Mouse (Mus musculus): Measurements from ENCODE around the gene Bricd5. TPM values are rescaled to one million over a fixed set of nuclear protein-coding genes. Genes with fewer than 3 reads are reported as not detected.

Bricd5 gene
- polyA plus RNA-seq, 1 experiment from 2014 or later: 0.44 TPM

DNA sequence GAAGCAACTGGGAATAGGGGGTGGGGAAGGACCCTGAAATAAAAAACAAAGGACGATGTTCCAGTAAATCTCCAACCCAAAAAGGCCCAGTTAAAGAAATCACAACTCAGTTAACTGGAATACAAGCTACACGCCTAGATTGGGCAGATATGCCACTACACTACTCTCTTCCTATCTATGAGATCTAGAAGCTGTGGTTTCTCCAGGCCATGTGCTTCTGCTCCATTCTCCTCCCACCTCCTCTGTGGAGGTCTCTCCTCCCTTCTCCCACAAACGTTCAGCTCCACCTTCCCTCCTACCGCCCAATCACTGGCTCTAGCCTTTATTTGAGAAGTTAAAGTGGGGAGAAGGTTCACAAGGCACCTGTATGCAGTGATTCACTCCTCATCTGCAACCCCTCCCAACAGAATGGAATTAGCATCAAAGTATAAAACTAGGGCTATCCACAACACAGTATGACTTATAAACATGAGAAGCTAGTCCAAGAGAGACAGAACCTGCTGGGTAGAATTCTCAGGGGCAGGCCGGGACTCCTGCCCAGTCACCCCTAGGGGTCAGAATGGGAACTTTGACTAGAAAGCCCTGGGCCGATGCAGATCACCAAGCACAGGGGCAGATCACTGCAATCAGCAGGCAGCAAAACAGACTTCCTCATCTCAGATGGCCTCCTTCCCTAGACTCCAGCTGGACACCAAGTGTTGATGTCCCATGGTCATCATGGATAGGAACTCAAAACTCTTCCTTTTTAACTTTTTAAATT is 10.1 kb upstream of the Bricd5 start:
- no peaks in the 10 kb centered on the region for H3K4me1 ChIP-seq
- no peak overlapping the region for H3K4me2 ChIP-seq (replicated peaks)
- no peaks in the 10 kb centered on the region for H3K27me3 ChIP-seq
- no peak for ATAC-seq (ENCODE audit: insufficient number of reproducible peaks, low FRiP score, low TSS enrichment, low read depth)
- no peak overlapping the region for H3K9ac ChIP-seq
- H3K36me3 ChIP-seq: no peaks in the 10 kb centered on the region
- 52% methylated on average over 6 of the region's 6 CpGs for WGBS
- no peaks in the 10 kb centered on the region for H3K9me3 ChIP-seq (replicated peaks)
- no peak overlapping the region for H3K4me3 ChIP-seq (replicated peaks)
- H3K27ac ChIP-seq (replicated peaks): no peak overlapping the region

- H3K4me2 ChIP-seq (replicated peaks): no peak overlapping the region
- no peak for ATAC-seq (ENCODE audit: insufficient number of reproducible peaks, low FRiP score, low TSS enrichment, low read depth)
Measured at GRCm38 (mm10) chr17:24468636-24469246, 4.9 kb upstream of the Bricd5 start.

DNA sequence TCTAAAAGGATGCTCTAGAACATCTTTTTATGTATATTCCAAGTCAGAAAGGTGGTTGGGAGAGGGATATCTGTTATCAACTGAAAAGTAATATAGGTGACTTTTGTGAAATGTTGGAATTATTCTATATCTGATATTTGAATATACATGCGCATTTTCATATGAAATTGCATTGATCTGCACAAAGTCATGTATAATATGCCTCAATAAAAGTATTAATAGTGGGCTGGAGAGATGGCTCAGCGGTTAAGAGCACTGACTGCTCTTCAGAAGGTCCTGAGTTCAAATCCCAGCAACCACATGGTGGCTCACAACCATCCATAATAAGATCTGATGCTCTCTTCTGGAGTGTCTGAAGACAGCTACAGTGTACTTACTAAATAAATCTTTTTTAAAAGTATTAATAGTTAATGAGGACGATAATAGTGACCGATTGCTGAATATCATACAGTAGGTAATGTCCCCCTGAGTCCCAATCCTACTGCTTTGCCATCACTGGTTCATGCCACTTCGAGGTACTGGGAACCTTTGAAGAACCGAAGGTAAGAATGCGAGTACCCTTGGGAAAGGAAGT is 4.3 kb upstream of the Bricd5 start:
- Histone ChIP-seq H3K9me3 (replicated peaks) (no peaks in the 10 kb centered on the region), H3K4me2 (replicated peaks) (peak overlapping the region; percentile 96), H3K9ac (peak overlapping the region; percentile 43), H3K4me1 (peaks cover 25% of the 10 kb centered on the region), H3K27me3 (no peaks in the 10 kb centered on the region), H3K27ac (replicated peaks) (peak overlapping the region; percentile 82), H3K4me3 (replicated peaks) (peak overlapping the region; percentile 84), H3K36me3 (peaks cover 9% of the 10 kb centered on the region)
- 18% methylated on average over 7 of the region's 7 CpGs for WGBS
- ATAC-seq (ENCODE audit: insufficient number of reproducible peaks, low FRiP score, low TSS enrichment, low read depth): no peak

More at GRCm38 (mm10) chr17:24468636-24469246, 4.9 kb upstream of the Bricd5 start:
- H3K9ac ChIP-seq: no peak overlapping the region
- peaks cover 3% of the 10 kb centered on the region; the same call in 1 of the 2 replicates for H3K36me3 ChIP-seq
- no peaks in the 10 kb centered on the region for H3K27me3 ChIP-seq
- no peaks in the 10 kb centered on the region for H3K9me3 ChIP-seq (replicated peaks)
- peaks cover 25% of the 10 kb centered on the region for H3K4me1 ChIP-seq
- no peak overlapping the region for H3K4me3 ChIP-seq (replicated peaks)
- WGBS: 95% methylated on average over 5 of the region's 5 CpGs
- H3K27ac ChIP-seq (replicated peaks): no peak overlapping the region

- Histone ChIP-seq H3K27ac (replicated peaks) (peak within 1 kb of the TSS; percentile 82), H3K4me1 (peaks cover 25% of the 10 kb centered on the region), H3K27me3 (no peaks in the 10 kb centered on the region), H3K4me3 (replicated peaks) (peak within 1 kb of the TSS; percentile 84), H3K9ac (peak within 1 kb of the TSS; percentile 75), H3K36me3 (peaks cover 15% of the 10 kb centered on the region), H3K4me2 (replicated peaks) (peak within 1 kb of the TSS; percentile 96), H3K9me3 (replicated peaks) (no peaks in the 10 kb centered on the region)
- WGBS: 1% methylated on average over 67 of the region's 75 CpGs
- ATAC-seq (ENCODE audit: insufficient number of reproducible peaks, low FRiP score, low TSS enrichment, low read depth): peak; percentile 97
Measured at GRCm38 (mm10) chr17:24469910-24470602, 3.6 kb upstream of the Bricd5 start, which contains the start of the genes E4f1 and Pgp. TSS of gene E4f1 (minus strand) at chr17:24470313. TSS of gene Pgp (plus strand) at chr17:24470392.

DNA sequence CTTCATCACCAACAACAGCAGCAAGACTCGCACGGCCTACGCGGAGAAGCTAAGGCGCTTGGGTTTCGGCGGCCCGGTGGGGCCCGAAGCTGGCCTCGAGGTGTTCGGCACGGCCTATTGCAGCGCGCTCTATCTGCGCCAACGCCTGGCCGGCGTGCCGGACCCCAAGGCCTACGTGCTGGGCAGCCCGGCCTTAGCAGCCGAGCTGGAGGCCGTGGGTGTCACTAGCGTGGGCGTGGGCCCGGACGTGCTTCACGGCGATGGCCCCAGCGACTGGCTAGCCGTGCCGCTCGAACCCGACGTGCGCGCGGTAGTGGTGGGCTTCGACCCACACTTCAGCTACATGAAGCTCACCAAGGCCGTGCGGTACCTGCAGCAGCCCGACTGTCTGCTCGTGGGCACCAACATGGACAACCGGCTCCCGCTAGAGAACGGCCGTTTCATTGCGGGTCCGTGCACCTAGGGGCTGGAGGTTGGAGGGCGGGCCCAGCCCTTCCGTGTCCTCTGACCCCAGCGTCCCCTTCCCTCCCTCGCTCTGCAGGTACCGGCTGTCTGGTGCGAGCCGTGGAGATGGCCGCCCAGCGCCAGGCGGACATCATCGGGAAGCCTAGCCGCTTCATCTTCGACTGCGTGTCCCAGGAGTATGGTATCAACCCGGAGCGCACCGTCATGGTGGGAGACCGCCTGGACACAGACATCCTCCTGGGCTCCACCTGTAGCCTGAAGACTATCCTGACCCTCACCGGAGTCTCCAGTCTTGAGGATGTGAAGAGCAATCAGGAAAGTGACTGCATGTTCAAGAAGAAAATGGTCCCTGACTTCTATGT is 2.8 kb upstream of the Bricd5 start:
- under 1% methylated on average over 68 of the region's 68 CpGs for WGBS
- H3K9me3 ChIP-seq (replicated peaks): no peaks in the 10 kb centered on the region
- peak overlapping the region; percentile 84 for H3K4me3 ChIP-seq (replicated peaks)
- 0 out of 2 replicates have a peak overlapping the region, but pooled peaks have one; percentile 35 for H3K27ac ChIP-seq (replicated peaks)
- peak overlapping the region; percentile 96 for H3K4me2 ChIP-seq (replicated peaks)
- H3K27me3 ChIP-seq: no peaks in the 10 kb centered on the region
- peaks cover 24% of the 10 kb centered on the region for H3K36me3 ChIP-seq
- H3K9ac ChIP-seq: peak overlapping the region; percentile 75
- ATAC-seq (ENCODE audit: insufficient number of reproducible peaks, low FRiP score, low TSS enrichment, low read depth): peak; percentile 48; the same call in 1 of the 2 replicates
- peaks cover 25% of the 10 kb centered on the region for H3K4me1 ChIP-seq

DNA sequence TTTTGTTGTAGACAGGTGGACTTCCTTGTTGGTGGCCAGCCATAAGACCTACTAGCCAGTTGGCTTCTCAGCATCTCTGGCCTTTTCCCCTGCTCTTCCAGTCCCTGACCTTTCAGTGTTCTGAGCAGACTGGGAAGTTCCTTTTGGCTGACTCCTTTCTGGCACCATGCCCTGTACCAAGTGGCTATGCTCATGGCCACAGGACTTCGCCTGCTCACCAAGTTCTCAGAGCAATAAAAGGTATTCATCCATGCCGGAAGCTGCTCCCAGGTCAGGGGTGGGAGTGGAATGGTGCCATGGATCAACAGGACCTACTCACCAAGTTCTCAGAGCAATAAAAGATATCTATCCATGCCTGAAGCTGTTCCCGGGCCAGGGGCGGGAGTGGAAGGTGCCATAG is 1.2 kb upstream of the Bricd5 start:
- Histone ChIP-seq H3K27ac (replicated peaks) (no peak overlapping the region), H3K4me1 (peaks cover 26% of the 10 kb centered on the region), H3K4me2 (replicated peaks) (peak overlapping the region; percentile 96; the same call in 1 of the 2 replicates), H3K36me3 (peaks cover 39% of the 10 kb centered on the region), H3K9ac (0 out of 2 replicates have a peak overlapping the region, but pooled peaks have one; percentile 4), H3K4me3 (replicated peaks) (0 out of 2 replicates have a peak overlapping the region, but pooled peaks have one; percentile 84), H3K27me3 (no peaks in the 10 kb centered on the region), H3K9me3 (replicated peaks) (no peaks in the 10 kb centered on the region)
- 79% methylated on average over 4 of the region's 4 CpGs for WGBS
- no peak for ATAC-seq (ENCODE audit: insufficient number of reproducible peaks, low FRiP score, low TSS enrichment, low read depth)

DNA sequence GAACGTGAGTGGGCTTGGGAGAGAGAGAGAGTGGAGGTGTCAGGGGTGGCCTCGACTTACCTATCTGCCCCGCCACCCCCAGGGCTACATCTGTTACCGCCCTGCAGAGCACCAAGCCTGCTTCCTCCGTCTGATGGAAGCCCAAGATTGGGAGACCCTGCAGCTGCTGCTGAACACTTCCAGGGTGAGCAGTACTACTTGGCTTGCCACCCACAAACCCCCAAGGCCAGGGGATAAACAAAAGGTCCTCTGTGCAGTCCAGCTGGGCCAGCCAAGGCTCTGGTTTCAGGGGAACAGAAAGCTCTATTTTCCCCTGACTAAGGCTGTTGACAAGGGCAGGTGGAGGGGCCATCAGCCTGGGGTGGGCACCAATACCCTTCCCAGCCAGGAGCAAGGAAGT is 873 bp downstream of the Bricd5 start:
- Histone ChIP-seq H3K27me3 (no peaks in the 10 kb centered on the region), H3K36me3 (peaks cover 40% of the 10 kb centered on the region), H3K27ac (replicated peaks) (0 out of 2 replicates have a peak overlapping the region, but pooled peaks have one; percentile 25), H3K9ac (no peak overlapping the region), H3K4me1 (peaks cover 36% of the 10 kb centered on the region), H3K9me3 (replicated peaks) (no peaks in the 10 kb centered on the region), H3K4me3 (replicated peaks) (no peak overlapping the region), H3K4me2 (replicated peaks) (no peak overlapping the region)
- 44% methylated on average over 5 of the region's 5 CpGs for WGBS
- no peak for ATAC-seq (ENCODE audit: insufficient number of reproducible peaks, low FRiP score, low TSS enrichment, low read depth)

GRCm38 (mm10) chr17:24475586-24475985 is 1.9 kb downstream of the Bricd5 start:
- WGBS: 91% methylated on average over 6 of the region's 6 CpGs
- peaks cover 36% of the 10 kb centered on the region for H3K4me1 ChIP-seq

DNA sequence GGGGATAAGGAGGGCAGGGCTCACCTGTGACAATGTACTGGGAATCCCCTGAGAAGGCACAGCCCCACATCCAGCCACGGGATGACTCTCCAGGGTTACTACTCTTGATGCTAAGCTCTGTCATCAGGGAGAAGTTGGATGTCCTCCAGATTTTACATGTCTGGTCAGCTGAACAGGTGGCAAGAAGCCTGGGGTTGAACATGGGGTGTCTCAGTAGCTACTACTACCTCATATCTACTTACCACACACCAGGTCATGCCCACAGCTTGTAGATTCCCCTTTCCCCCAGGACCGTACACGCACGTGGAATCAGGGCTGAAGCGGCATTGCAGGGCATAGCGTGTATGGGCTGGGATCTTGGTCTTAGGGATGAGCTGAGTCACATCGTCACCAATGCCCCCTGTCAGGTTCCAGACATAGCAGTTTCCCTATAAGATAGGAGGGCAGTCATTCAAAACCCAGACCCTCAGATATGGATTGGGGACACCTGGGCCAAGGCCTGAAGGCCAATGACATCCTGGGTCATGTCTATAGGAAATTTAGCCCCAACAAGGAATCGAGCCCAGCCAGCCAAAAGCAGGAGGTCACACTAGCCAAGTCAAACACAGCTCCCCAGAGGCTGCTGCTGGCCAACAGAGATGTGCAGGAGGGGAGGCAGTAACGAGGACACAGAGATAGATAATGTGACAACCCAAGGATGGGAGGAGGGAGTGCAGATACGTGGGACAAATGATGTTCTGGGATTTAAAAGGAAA is 2.5 kb downstream of the Bricd5 start:
- Histone ChIP-seq H3K4me1 (peaks cover 30% of the 10 kb centered on the region), H3K36me3 (peaks cover 40% of the 10 kb centered on the region), H3K27me3 (no peaks in the 10 kb centered on the region), H3K9me3 (replicated peaks) (no peaks in the 10 kb centered on the region), H3K4me2 (replicated peaks) (no peak overlapping the region), H3K4me3 (replicated peaks) (no peak overlapping the region), H3K9ac (no peak overlapping the region), H3K27ac (replicated peaks) (no peak overlapping the region)
- ATAC-seq (ENCODE audit: insufficient number of reproducible peaks, low FRiP score, low TSS enrichment, low read depth): no peak
- WGBS: 90% methylated on average over 10 of the region's 10 CpGs

More at GRCm38 (mm10) chr17:24475586-24475985, 1.9 kb downstream of the Bricd5 start:
- Histone ChIP-seq H3K9ac (no peak overlapping the region), H3K36me3 (peaks cover 40% of the 10 kb centered on the region), H3K27me3 (no peaks in the 10 kb centered on the region), H3K4me3 (replicated peaks) (no peak overlapping the region), H3K9me3 (replicated peaks) (no peaks in the 10 kb centered on the region), H3K27ac (replicated peaks) (no peak overlapping the region), H3K4me2 (replicated peaks) (no peak overlapping the region)
- no peak for ATAC-seq (ENCODE audit: insufficient number of reproducible peaks, low FRiP score, low TSS enrichment, low read depth)
